Mouse (Mus musculus) thymus, postnatal 36 days (tissue): ENCODE results near the gene Polr3h.

Experiments used
- DNase-seq, 2 experiments: peaks; one replicate each; pipeline ENCODE4 v3.0.0; 2022; ENCODE audit warnings: mixed read lengths in 2 of 2

Gene Polr3h

GRCm38 (mm10) chr15:81838554-81839235, 87.3 kb downstream of the Polr3h start:
- no peak for DNase-seq
